Comparison of ENCODE assay signal across 7 mouse cellular contexts in the genomic region with DNA sequence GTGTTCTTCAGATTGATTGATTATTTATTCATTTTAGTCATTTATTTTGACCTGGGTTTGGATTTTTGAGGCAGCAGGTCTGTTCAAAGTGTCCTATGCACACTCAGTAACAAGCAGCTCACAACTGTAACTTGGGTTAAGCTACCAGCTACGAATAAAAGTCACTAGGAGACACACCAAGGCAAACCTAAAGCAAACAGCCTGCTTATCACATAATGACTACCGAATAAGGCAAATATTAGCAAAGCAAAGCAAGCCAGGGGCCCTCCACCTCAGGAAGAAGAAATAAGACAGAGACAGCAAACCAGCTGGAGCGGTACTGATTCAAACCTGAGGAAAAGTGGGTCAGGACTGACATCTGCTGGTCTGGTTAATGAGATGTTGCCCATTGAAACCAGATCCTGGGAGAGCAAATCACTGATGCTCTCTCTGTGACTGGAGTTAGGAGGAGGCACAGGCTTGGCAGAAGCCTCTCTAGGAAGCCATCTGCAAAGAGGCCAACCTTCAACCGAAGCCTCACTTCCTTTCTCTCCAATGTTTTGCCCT.
DNase-seq lines count a peak whose midpoint lies in the region; ATAC-seq and TF ChIP-seq lines count a peak whose summit lies in the region.

No protein-coding gene starts in this region.

- intact Hi-C loops in gastrocnemius, adult 2 months (cut with DNase I) = loop anchor here (1.0 to 5.0 kb wide), 3 partner anchors 42 to 1024 kb away; no protein-coding TSS in a partner anchor
- intact Hi-C loops in left cerebral cortex, postnatal 36 days (cut with DNase I) = no loop called here

- peak; percentile 45 for DNase-seq in ZHBTc4 (ENCODE audit: low read depth, low spot score)
- peak; percentile 77 to 85 for DNase-seq in cerebellum, adult 18-20 months
- peak; percentile 65 for DNase-seq in gastrocnemius, adult 2 months
- DNase-seq in intestine, embryonic 14.5 days (ENCODE audit: low spot score) = peak; percentile 81
- peak; percentile 39 to 58 for DNase-seq in left cerebral cortex, postnatal 36 days (ENCODE audit: low spot score in 2 of 2)

- peak; percentile 61; the same call in 1 of the 2 replicates for ATAC-seq in intestine, embryonic 14.5 days (replicated peaks; ENCODE audit: low FRiP score, low TSS enrichment, low read depth)
- peak; percentile 58; the same call in 1 of the 2 replicates for ATAC-seq in neural tube, embryonic 12.5 days (ENCODE audit: low FRiP score, low read depth)
- no peak for ATAC-seq in megakaryocyte progenitor cell, adult 5-6 weeks (replicated peaks; ENCODE audit: poor library complexity)

- H3K4me3 ChIP-seq in gastrocnemius, adult 2 months = peak overlapping the region; percentile 9; the same call in 1 of the 2 replicates
- no peak overlapping the region for H3K4me3 ChIP-seq in intestine, embryonic 14.5 days (ENCODE audit: low read depth, low read length)
- H3K4me3 ChIP-seq in neural tube, embryonic 12.5 days = no peak overlapping the region

- H3K4me2 ChIP-seq in intestine, embryonic 14.5 days (ENCODE audit: low read length) = no peak overlapping the region
- H3K4me2 ChIP-seq in neural tube, embryonic 12.5 days (replicated peaks) = no peak overlapping the region

- peak; percentile 74 for TF ChIP-seq CTCF in gastrocnemius, adult 2 months (IDR thresholded peaks at IDR 0.05)

- no peak overlapping the region for H3K9ac ChIP-seq in intestine, embryonic 14.5 days (ENCODE audit: low read length)
- H3K9ac ChIP-seq in neural tube, embryonic 12.5 days = no peak overlapping the region

- no peaks in the 10 kb centered on the region for H3K36me3 ChIP-seq in intestine, embryonic 14.5 days (ENCODE audit: control insufficient read depth, insufficient read depth, low read length)
- H3K36me3 ChIP-seq in neural tube, embryonic 12.5 days = no peaks in the 10 kb centered on the region

- no peaks in the 10 kb centered on the region for H3K9me3 ChIP-seq in intestine, embryonic 14.5 days (ENCODE audit: control insufficient read depth, low read length)
- no peaks in the 10 kb centered on the region for H3K9me3 ChIP-seq in neural tube, embryonic 12.5 days

- peaks cover 4% of the 10 kb centered on the region; the same call in 1 of the 2 replicates for H3K4me1 ChIP-seq in intestine, embryonic 14.5 days (replicated peaks; ENCODE audit: control insufficient read depth, insufficient read depth, low read length)
- H3K4me1 ChIP-seq in neural tube, embryonic 12.5 days = peaks cover 3% of the 10 kb centered on the region; the same call in 1 of the 2 replicates

- peak overlapping the region; percentile 72 for H3K27ac ChIP-seq in gastrocnemius, adult 2 months
- no peak overlapping the region for H3K27ac ChIP-seq in intestine, embryonic 14.5 days (ENCODE audit: low read depth)
- H3K27ac ChIP-seq in neural tube, embryonic 12.5 days = no peak overlapping the region

- 6% methylated on average over 4 of the region's 4 CpGs for WGBS in intestine, embryonic 14.5 days
- WGBS in neural tube, embryonic 12.5 days = 48% methylated on average over 4 of the region's 4 CpGs

- H3K27me3 ChIP-seq in intestine, embryonic 14.5 days (replicated peaks; ENCODE audit: control insufficient read depth, insufficient read depth, low read length) = no peaks in the 10 kb centered on the region
- H3K27me3 ChIP-seq in neural tube, embryonic 12.5 days (replicated peaks) = no peaks in the 10 kb centered on the region
